Mouse (Mus musculus) spleen, embryonic (tissue): ENCODE measurements around the gene Smim24.

Source experiments
- CTCF ChIA-PET: fragments of 350-600 bp; sonication (Branson Sonifier 250); formaldehyde crosslinking; loops from one replicate; lab custom pipeline; 2022; lab: Charles Lee

Gene Smim24

DNA sequence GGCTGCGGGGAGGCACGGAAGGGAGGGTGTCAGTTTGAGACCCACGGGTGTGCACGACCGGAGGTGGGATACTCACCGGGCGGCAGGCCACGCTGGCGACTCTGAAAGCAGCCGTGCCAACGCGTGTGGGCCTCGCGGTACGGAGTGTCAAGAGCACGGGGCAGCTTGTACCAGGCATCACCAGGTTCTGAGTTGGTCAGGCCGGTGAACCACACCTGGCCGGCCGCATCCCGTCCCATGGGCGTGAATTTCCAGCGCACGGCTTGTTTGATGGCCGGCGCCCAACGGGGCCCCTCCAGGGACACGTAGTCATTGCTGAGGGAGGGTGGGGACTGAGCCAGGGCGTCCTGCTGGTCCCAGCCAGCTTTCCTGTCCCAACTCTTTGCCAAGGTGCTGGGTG, 28.2 kb upstream of the Smim24 start:
- CTCF ChIA-PET, result no interaction called here

DNA sequence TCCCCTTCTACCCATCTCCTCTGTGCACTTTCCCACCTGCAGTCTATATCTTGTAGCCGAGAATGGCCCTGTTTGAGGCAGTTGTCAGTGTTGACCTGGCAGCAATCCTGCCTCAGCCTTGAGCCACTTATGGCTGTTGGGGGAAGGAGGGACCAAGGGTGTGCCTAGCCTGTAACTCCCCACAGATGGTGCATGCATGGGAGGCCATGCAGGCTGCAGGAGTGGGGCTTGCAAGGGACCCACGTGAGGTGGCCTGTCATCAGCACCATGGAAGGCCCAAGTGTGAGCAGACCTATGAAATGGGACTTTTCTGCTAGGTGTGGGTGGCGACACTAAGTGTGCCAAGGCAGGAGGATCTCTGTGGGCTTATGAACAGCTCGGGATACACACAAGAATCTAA, 27.8 kb upstream of the Smim24 start:
- CTCF ChIA-PET, result no interaction called here

DNA sequence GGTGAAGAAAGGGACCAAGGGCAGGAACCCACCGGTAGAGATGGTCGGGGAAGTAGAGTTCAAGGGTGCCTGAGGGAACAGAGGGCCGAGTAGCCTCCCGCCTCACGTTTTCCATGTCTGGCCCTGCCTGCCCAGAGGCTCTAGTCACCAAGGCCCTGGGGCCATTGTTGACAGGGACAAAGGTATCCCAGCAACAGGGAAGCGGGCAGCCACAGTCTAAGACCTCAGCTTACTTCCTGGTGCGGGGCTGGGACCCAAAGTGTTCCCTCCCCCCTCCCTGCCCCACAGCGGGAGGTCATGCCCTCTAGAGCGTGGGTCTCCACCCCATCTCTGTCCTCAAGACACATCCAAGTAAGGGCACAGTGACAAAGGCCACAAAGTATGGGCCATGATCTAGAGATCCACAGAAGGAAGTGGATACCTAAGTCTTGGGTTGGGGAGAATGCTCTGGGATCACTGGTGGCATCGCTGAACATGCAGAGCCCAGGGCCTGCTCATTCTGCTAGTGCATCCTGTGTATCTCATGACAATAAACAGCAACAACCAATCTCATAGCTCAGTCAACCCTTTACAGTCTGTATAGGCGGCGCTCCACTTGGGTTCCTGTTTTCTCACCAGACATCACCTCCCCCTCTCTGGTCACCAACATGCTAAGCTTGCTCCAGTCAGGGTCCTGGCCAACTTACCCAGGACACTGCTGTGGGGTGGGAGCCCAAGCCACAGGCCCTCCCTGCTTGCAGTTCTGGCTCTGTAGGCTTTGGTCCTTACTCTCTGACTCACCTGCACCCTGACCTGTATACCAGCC, 27.0 kb upstream of the Smim24 start, which contains the start of gene 4930404N11Rik:
4930404N11Rik (minus strand) TSS at position 145 of the 805 bp plus-strand sequence.
- CTCF ChIA-PET, result interaction anchor here (0.6 kb wide), 1 partner anchor 135 kb away, joined by 4 read pairs; no protein-coding TSS in a partner anchor

DNA sequence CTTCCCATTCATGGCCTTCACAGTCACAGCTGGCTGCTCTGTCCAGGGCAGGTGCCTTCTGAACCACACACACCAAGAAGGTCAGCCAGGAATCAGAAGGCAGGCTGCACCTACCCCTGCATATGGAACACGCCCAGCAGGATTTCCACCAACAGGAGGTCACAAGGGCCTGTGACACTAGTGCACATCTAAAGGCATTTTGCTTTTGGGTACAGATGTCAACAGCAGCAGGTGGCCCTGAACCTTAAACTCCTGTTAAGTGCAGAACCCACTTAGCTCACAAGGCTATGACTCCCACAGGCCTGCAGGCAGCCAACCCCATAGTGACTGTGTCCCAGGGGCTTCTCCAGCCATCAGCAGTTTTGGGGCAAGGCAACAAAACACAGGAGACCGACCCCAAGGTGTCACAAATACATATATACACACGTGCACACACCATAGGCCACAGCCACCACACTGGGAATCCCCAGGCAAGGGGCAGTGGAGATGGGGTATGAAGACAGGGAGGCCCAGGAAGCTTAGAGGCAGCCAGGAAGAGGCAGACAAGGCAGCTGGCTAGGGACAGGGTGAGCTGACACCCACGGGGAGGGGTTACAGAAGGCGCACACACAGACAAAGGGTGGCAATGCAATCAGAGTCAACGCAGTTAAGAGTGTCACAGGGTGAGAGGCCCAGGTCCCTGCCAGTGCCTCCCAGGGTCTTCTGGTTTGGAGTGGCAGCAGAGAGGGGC, 26.2 kb upstream of the Smim24 start:
- CTCF ChIA-PET, result interaction anchor here (0.6 to 1.0 kb wide), 2 partner anchors 12 to 136 kb away, joined by 3 to 4 read pairs; no protein-coding TSS in a partner anchor

DNA sequence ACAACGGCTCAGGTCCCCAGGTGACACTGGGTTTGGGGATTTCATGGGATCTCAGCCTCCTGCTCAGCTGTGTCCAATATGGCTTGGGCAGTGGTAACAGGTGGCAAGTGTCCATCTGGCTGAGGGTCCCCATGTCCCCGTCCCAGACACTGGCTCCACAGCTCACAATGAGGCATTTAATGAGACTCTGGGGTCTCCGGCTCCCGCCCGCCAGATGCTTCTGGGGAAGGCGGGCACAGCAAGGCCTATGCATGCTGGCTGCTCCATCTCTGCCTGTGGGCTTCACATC, 25.7 kb upstream of the Smim24 start:
- CTCF ChIA-PET, result interaction anchor here (1.0 kb wide), 1 partner anchor 13 kb away, joined by 3 read pairs; no protein-coding TSS in a partner anchor

- CTCF ChIA-PET, result no interaction called here
These were observed 17.5 kb upstream of the Smim24 start for GRCm38 (mm10) chr10:81375322-81375721.

DNA sequence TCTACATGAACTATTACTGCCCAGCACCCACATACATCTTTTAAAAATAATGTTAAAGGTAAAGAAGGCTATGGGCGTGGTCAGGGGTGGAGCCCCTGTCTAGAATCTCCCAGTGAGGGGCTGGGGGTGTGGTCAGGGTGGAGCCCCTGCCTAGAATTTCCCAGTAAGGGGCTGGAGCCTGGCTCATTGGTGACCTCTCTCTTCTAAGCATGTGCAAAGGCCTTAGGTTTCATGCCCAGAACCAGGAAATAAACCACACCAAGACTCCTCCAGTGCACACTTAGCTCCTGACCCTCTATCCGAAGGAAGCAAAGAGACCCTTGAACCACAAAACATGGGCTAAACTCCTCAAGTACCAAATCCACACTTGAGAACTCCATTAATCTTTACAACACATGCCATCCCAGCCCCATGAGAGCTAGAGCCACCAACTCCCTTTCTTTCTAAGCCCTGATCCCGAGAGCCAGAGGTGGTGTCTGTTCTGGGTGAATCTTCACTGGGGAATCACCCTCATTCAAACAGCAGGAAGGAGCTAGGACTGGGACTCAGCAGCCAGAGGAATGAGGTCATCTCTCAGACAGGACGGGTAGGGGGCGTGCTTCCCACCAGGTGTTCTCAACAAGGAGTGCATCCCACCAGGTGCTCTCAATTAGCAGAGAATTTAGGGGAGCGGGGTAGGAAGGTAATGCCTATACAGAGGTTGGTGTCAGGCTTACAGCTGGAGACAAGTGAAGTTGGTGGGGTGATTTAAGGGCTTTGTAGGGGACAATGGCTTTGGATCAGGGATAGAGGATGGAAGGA, 16.1 kb upstream of the Smim24 start:
- CTCF ChIA-PET, result no interaction called here

DNA sequence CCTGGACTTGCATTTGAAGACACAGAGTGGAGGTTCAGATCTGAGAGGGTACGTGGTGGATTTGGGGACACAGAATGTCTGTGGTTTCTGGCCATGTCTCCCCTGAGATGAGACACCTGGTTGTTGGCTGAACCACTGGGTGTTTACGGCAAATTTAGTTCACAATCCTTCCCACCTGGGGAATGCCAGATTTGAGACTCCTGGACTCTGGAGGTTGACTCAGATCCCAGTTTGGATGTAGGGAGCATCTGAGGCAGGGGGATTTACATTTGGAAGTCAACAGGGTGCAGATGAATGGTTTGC, 15.5 kb upstream of the Smim24 start:
- CTCF ChIA-PET, result interaction anchor here (0.7 kb wide), 1 partner anchor 25 kb away, joined by 3 read pairs; no protein-coding TSS in a partner anchor

- CTCF ChIA-PET, result interaction anchor here (0.7 kb wide), 1 partner anchor 26 kb away, joined by 3 read pairs; no protein-coding TSS in a partner anchor
These were observed 14.9 kb upstream of the Smim24 start, which contains the start of gene Fzr1 for GRCm38 (mm10) chr10:81377793-81378552. Gene Fzr1, minus strand, starts transcription at chr10:81378516.

DNA sequence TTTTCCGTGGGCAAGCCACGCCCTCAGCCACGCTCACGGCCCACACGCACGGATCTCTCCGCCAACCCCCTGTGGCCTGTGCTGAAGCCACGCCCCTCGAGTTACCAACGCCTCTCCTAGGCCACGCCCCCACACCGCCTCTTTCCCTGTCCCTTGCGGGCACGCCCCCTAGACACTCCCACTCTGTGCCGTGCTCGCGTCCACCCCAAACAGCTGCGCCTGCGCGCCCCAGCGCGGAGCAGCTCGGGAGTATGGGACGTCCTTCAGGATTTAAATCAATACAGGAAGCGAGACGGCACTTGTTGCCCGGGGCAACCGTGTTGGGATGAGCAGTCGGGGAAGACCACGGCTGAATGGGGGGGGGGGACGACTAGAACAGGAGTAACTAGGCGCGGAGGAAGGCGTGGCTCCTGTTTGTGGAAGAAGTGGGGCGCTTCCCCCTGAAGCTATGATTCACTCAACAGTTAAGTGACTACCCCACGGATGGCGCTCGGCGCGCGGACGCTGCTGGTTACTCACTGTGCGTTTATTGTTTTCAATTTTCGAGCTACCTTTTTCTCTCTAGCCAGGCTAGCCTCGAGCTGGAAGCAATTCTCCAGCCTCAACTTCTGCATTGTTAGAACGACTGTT, 14.2 kb upstream of the Smim24 start:
- CTCF ChIA-PET, result interaction anchor here (0.6 kb wide), 1 partner anchor 88 kb away, joined by 3 read pairs; no protein-coding TSS in a partner anchor

DNA sequence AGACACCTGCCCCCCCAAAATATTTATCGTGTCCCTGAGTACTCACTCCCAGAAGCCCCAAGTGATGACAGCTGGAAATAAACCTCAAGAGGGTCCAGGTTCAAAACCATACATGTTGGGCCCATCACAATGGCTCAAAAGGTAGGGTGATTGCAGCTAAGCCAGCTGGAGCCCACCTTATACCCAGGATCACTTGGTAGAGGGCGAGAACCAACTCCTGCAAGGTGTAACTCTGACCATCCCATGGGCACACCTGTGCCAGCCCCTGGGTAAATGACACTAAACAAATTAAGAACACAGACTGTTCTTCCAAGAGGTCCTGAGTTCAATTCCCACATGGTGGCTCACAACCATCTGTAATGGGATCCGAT, 13.7 kb upstream of the Smim24 start:
- CTCF ChIA-PET, result interaction anchor here (0.6 kb wide), 1 partner anchor 89 kb away, joined by 3 read pairs; no protein-coding TSS in a partner anchor

DNA sequence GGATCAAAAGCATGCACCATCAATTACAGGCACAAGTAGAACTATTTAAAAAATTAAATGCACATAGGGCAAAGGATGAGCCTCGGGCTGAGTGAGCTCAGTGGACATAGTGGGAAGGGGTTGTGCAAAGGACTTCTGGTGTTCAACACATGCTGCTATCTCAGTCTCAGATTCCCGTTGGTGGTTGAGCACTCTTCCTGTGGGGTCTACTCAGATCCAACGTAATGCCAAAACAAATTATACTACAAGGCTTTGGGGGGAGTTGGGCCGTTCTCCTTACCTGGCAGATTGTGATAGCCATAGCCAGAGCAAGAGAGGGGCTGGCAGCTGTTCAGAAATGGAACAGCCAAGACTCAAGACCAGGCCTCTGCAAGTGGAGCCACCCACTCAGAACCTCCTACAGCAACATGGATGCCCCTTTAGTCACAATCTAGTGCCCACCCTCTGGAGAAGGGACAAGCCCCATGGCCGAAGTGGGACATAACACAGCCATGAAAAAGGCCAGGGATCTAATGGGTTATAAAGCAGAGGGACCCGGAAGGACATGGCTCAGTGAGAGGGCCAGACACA, 13.0 kb upstream of the Smim24 start:
- CTCF ChIA-PET, result no interaction called here

- CTCF ChIA-PET, result interaction anchor here (0.6 to 1.0 kb wide), 3 partner anchors 22 to 790 kb away, joined by 3 to 4 read pairs (median 3); no protein-coding TSS in a partner anchor
These were observed 10.8 kb upstream of the Smim24 start for GRCm38 (mm10) chr10:81382039-81382438.

DNA sequence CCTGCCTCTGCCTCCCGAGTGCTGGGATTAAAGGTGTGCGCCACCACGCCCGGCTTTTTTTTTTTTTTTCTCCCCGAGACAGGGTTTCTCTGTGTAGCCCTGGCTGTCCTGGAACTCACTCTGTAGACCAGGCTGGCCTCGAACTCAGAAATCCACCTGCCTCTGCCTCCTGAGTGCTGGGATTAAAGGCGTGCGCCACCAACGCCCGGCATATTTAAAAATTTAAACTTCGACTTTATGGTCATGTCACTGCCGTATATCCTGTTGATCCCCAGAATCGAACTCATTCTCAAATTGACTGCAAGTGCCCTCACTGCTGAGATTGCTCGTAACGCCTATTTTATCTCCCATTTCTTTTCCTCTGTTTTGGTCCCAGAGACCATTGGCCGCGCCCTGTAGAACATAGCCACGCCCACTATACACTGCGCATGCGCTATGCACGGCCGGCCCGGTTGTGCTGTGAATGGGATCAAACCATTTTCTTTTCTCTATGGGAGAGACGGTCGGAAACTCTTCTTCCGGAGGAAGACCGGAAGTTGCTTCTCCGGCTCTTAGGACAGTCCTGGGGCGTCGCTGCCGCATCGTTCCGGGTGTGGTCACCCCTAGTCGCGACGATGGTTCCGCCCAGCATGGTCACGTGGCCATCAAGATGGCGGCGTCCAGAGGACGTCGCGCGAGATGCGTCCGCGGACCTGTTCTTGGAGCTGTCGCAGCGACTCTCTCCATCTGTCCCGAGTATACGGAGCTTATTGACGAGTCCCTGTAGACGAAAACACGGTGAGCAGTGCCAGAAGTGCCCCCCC, 8.8 kb upstream of the Smim24 start, which contains the start of the genes Dohh and Gm48551:
Dohh (plus strand) TSS at position 627 of the 803 bp plus-strand sequence.
Gm48551 (plus strand) TSS at position 665 of the 803 bp plus-strand sequence.
- CTCF ChIA-PET, result interaction anchor here (0.9 kb wide), 1 partner anchor 10 kb away, joined by 3 read pairs; no protein-coding TSS in a partner anchor

GRCm38 (mm10) chr10:81384605-81384982, 8.3 kb upstream of the Smim24 start:
- CTCF ChIA-PET, result interaction anchor here (0.9 kb wide), 1 partner anchor 10 kb away, joined by 3 read pairs; no protein-coding TSS in a partner anchor

GRCm38 (mm10) chr10:81385603-81386306, 7.1 kb upstream of the Smim24 start:
- CTCF ChIA-PET, result no interaction called here

DNA sequence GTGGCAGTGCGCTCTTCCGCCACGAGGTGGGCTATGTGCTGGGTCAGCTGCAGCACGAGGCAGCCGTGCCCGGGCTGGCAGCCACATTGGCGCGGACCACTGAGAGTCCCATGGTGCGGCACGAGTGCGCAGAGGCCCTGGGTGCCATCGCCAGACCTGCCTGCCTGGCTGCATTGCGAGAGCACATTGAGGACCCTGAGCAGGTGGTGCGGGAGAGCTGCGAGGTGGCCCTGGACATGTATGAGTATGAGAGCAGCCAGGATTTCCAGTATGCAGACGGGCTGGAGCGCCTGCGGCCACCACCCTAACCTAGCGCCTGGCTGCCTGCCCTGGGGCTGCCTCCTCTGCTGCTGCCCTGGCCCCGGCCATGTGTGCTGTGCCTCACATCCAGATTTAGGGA, 5.1 kb upstream of the Smim24 start:
- CTCF ChIA-PET, result no interaction called here

DNA sequence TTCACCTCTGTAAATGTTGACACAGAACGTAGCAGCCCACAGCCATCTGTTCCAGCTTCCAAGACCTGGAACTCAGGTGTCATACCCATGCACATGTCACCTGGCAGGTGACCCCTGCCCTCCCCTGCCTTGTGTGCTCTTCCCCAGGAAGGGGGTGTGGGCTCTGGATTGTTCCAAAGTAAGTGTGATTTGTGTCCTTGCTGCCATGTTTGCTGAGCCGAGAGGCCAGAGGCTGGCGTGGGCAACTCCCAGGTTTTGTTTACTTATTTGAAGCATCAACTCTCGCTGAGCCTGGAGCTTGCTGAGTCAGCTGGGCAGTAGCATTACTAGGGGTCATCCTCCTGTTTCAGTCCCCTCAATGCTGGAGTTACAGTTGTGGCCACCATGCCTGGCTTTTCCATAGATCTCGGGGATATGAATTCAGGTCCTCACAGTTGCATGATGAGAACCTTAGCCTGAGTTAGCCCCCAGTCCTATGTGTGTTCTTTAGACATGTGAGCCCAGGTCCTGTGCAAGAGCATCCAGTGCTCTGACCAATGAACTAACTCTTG, 4.3 kb upstream of the Smim24 start, which contains the start of gene Gm48552:
Gm48552 (plus strand) TSS at position 501 of the 551 bp plus-strand sequence.
- CTCF ChIA-PET, result no interaction called here
